Mouse (Mus musculus) bone marrow macrophage, adult 2 months (primary cell): ENCODE measurements at regions not wholly inside any gene's neighbourhood (a gene's known extent, or its start where the extent isn't known, plus 50 kb on each side); places are given as distances from the start of the nearest gene placed in this dataset.

Experiments
- CTCF ChIP-seq: IDR thresholded peaks from 2 replicates; pipeline ENCODE4 v1.5.1; 2012; ENCODE audit warnings: low read depth, mild to moderate bottlenecking, low read length, moderate library complexity
- POLR2A ChIP-seq: IDR thresholded peaks from 2 replicates; pipeline ENCODE4 v1.6.1; 2012; ENCODE audit warnings: mild to moderate bottlenecking, low read depth, low read length, borderline replicate concordance

GRCm38 (mm10) chr7:136026451-136026850 lies 310.3 kb upstream of the Mki67 start:
- no peak for TF ChIP-seq CTCF
- TF ChIP-seq POLR2A = no peak
